Mouse (Mus musculus) MEL (cell line): ENCODE measurements around the gene Cyp1a2.

Source experiments
- POLR2A ChIP-seq, 2 experiments: IDR thresholded peaks; 2 replicates each; pipeline ENCODE4 v1.6.1; 2011 to 2012; ENCODE audit warnings: low read length in 2 of 2, mild to moderate bottlenecking in 2 of 2, control low read depth in 1 of 2, improper control_type of control experiment in 1 of 2, low read depth in 1 of 2, moderate library complexity in 1 of 2; ENCODE audit not compliant: control insufficient read depth in 1 of 2, insufficient read depth in 1 of 2, poor library complexity in 1 of 2
- SIN3A ChIP-seq: IDR thresholded peaks from 2 replicates; pipeline ENCODE4 v1.6.1; 2012; ENCODE audit warnings: low read length, improper control_type of control experiment, inconsistent platforms

DNA sequence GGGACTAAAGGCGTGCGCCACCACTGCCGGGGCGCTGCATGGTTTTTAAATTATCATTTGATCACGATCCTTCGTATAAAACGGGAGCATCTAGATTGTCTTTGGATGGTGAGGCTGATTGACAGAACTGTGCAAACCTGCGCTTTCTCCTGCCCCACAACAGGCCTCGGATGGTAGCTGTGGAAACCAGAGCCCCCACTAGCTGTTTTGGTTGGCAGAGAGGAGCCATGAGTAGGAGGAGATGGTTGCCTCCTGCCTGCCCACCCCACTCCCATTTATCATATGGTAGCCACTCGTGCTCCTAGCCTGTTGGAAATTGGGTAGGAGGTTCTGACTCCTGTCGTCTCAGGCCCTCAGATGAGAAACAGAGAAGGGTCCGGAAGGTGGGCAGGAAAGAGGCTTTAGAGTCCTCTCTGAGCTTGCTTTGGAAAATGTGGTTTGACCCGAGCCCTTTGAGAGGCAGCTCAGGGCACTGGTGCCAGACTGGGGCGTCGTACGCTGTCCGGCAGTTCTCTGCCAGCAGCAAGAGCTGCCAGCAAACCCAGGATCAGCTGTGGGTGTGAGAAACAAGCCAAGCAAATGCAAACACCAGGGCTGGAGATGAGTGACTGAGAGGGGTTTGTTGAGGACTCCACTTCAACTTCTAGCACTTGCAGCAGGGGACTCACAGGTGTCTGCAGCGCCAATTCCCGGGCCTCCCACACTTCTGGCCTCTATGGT, 26.7 kb downstream of the Cyp1a2 start:
- TF ChIP-seq SIN3A (no peak), POLR2A (IDR thresholded peaks at IDR 0.05; ENCODE audit: control insufficient read depth in 1 of 2, insufficient read depth in 1 of 2, low read depth in 1 of 2, low read length in 2 of 2, poor library complexity in 1 of 2) (no peak)
